Mouse (Mus musculus) forebrain, embryonic 16.5 days (tissue): ENCODE measurements around the gene Oxa1l. TPM values are rescaled to one million over a fixed set of nuclear protein-coding genes. Genes with fewer than 3 reads are reported as not detected.

Experiments
- ATAC-seq: fragments of 200-750 bp; cut with Nextera tagmentation; 2 replicates; pipeline ENCODE4 v1.8.0; 2017; ENCODE audit warnings: mild to moderate bottlenecking, moderate library complexity
- H3K27ac ChIP-seq: fragments of 300-500 bp; sonication (generic); 2 replicates; pipeline ENCODE4 v1.5.1; 2014; ENCODE audit warnings: low read length, control low read depth
- H3K27me3 ChIP-seq: fragments of 300-500 bp; sonication (generic); replicated peaks from 2 replicates; pipeline ENCODE4 v1.6.1; 2014; ENCODE audit warnings: low read length; ENCODE audit not compliant: control insufficient read depth, insufficient read depth
- H3K36me3 ChIP-seq: fragments of 300-500 bp; sonication (generic); 2 replicates; pipeline ENCODE4 v1.6.1; 2014; ENCODE audit not compliant: control insufficient read depth, insufficient read depth
- H3K4me1 ChIP-seq: fragments of 300-500 bp; sonication (generic); replicated peaks from 2 replicates; pipeline ENCODE4 v1.6.1; 2014; ENCODE audit warnings: low read length; ENCODE audit not compliant: control insufficient read depth, insufficient read depth
- H3K4me2 ChIP-seq: fragments of 300-500 bp; sonication (generic); 2 replicates; pipeline ENCODE4 v1.6.1; 2014; ENCODE audit warnings: mild to moderate bottlenecking, low read length, control low read depth
- H3K4me3 ChIP-seq: fragments of 300-500 bp; sonication (generic); replicated peaks from 2 replicates; pipeline ENCODE4 v1.5.1; 2014; ENCODE audit warnings: mild to moderate bottlenecking, low read length, control low read depth
- H3K9ac ChIP-seq: fragments of 300-500 bp; sonication (generic); replicated peaks from 2 replicates; pipeline ENCODE4 v1.6.1; 2014; ENCODE audit warnings: low read depth, low read length, control low read depth
- H3K9me3 ChIP-seq: fragments of 300-500 bp; sonication (generic); 2 replicates; pipeline ENCODE4 v1.6.1; 2016; ENCODE audit warnings: low read length; ENCODE audit not compliant: control insufficient read depth
- WGBS: fragments of 180-500 bp; shearing (Covaris S2); extraction: QIAGEN DNeasy Blood & Tissue Kit; methylation state at CpG from one replicate; pipeline ENCODE4 v1.1.7; 2014; 5-methylcytosine and 5-hydroxymethylcytosine counted together
- polyA plus RNA-seq: library from polyadenylated mRNA; unstranded; fragments of >200 nt; fragmentation: Nextera tagmentation; extraction: Ambion mirVana; gene quantifications from 2 replicates; pipeline ENCODE4 v1.2.1, GENCODE M21; 2015

Gene Oxa1l
- polyA plus RNA-seq, 1 experiment from 2014 or later, result 49.0 TPM

GRCm38 (mm10) chr14:54367429-54368060 is 6.9 kb downstream of the Oxa1l start:
- H3K27ac ChIP-seq, result no peak overlapping the region
- peaks cover 6% of the 10 kb centered on the region for H3K4me1 ChIP-seq
- no peak overlapping the region for H3K9ac ChIP-seq
- H3K4me2 ChIP-seq, result no peak overlapping the region
- no peak overlapping the region for H3K4me3 ChIP-seq
- H3K36me3 ChIP-seq, result peaks cover 48% of the 10 kb centered on the region
- H3K9me3 ChIP-seq, result no peaks in the 10 kb centered on the region
- 87% methylated on average over 18 of the region's 18 CpGs for WGBS
- H3K27me3 ChIP-seq, result no peaks in the 10 kb centered on the region
- ATAC-seq, result no peak

- Histone ChIP-seq H3K27ac (no peak overlapping the region), H3K27me3 (no peaks in the 10 kb centered on the region), H3K36me3 (peaks cover 43% of the 10 kb centered on the region), H3K4me3 (no peak overlapping the region), H3K4me2 (no peak overlapping the region), H3K9ac (no peak overlapping the region), H3K9me3 (no peaks in the 10 kb centered on the region), H3K4me1 (no peaks in the 10 kb centered on the region)
- 96% methylated on average over 3 of the region's 3 CpGs for WGBS
- ATAC-seq, result no peak
These were observed 8.7 kb downstream of the Oxa1l start for GRCm38 (mm10) chr14:54369372-54369771.

- Histone ChIP-seq H3K4me3 (no peak overlapping the region), H3K4me1 (no peaks in the 10 kb centered on the region), H3K27me3 (no peaks in the 10 kb centered on the region), H3K9ac (no peak overlapping the region), H3K4me2 (no peak overlapping the region), H3K27ac (no peak overlapping the region), H3K36me3 (peaks cover 42% of the 10 kb centered on the region), H3K9me3 (no peaks in the 10 kb centered on the region)
- no peak for ATAC-seq
- 96% methylated on average over 6 of the region's 6 CpGs for WGBS
These were observed 10.0 kb downstream of the Oxa1l start for GRCm38 (mm10) chr14:54370595-54370994.

- Histone ChIP-seq H3K9me3 (no peaks in the 10 kb centered on the region), H3K9ac (no peak overlapping the region), H3K27me3 (no peaks in the 10 kb centered on the region), H3K4me3 (no peak overlapping the region), H3K4me1 (no peaks in the 10 kb centered on the region), H3K36me3 (peaks cover 41% of the 10 kb centered on the region), H3K4me2 (no peak overlapping the region), H3K27ac (no peak overlapping the region)
- WGBS, result 95% methylated on average over 10 of the region's 10 CpGs
- ATAC-seq, result peak; percentile 40
These were observed 10.8 kb downstream of the Oxa1l start for GRCm38 (mm10) chr14:54371460-54371859.

- Histone ChIP-seq H3K4me2 (no peak overlapping the region), H3K4me1 (no peaks in the 10 kb centered on the region), H3K27ac (no peak overlapping the region), H3K27me3 (no peaks in the 10 kb centered on the region), H3K9ac (no peak overlapping the region), H3K36me3 (peaks cover 30% of the 10 kb centered on the region), H3K9me3 (no peaks in the 10 kb centered on the region), H3K4me3 (no peak overlapping the region)
- WGBS, result 97% methylated on average over 9 of the region's 9 CpGs
- ATAC-seq, result no peak
These were observed 12.3 kb downstream of the Oxa1l start for GRCm38 (mm10) chr14:54372923-54373322.

- ATAC-seq, result no peak
- Histone ChIP-seq H3K27me3 (no peaks in the 10 kb centered on the region), H3K27ac (no peak overlapping the region), H3K4me3 (no peak overlapping the region), H3K4me1 (no peaks in the 10 kb centered on the region), H3K36me3 (peaks cover 3% of the 10 kb centered on the region; the same call in 1 of the 2 replicates), H3K9ac (no peak overlapping the region), H3K9me3 (no peaks in the 10 kb centered on the region), H3K4me2 (no peak overlapping the region)
- WGBS, result 76% methylated on average over 3 of the region's 3 CpGs
These were observed 15.3 kb downstream of the Oxa1l start for GRCm38 (mm10) chr14:54375916-54376315.

- WGBS, result 87% methylated on average over 6 of the region's 6 CpGs
- Histone ChIP-seq H3K4me1 (no peaks in the 10 kb centered on the region), H3K27ac (no peak overlapping the region), H3K9ac (no peak overlapping the region), H3K4me2 (no peak overlapping the region), H3K9me3 (no peaks in the 10 kb centered on the region), H3K36me3 (no peaks in the 10 kb centered on the region), H3K27me3 (no peaks in the 10 kb centered on the region), H3K4me3 (no peak overlapping the region)
- no peak for ATAC-seq
These were observed 16.5 kb downstream of the Oxa1l start for GRCm38 (mm10) chr14:54377166-54377565.

- Histone ChIP-seq H3K9ac (no peak overlapping the region), H3K4me1 (no peaks in the 10 kb centered on the region), H3K9me3 (no peaks in the 10 kb centered on the region), H3K4me2 (no peak overlapping the region), H3K36me3 (no peaks in the 10 kb centered on the region), H3K4me3 (no peak overlapping the region), H3K27me3 (no peaks in the 10 kb centered on the region), H3K27ac (no peak overlapping the region)
- ATAC-seq, result no peak
- 82% methylated on average over 13 of the region's 13 CpGs for WGBS
These were observed 18.9 kb downstream of the Oxa1l start for GRCm38 (mm10) chr14:54379571-54379970.

GRCm38 (mm10) chr14:54380616-54381015 is 20.0 kb downstream of the Oxa1l start:
- H3K4me3 ChIP-seq, result no peak overlapping the region
- 69% methylated on average over 4 of the region's 4 CpGs for WGBS
- H3K9me3 ChIP-seq, result no peaks in the 10 kb centered on the region
- no peak overlapping the region for H3K27ac ChIP-seq
- no peak for ATAC-seq
- H3K4me1 ChIP-seq, result no peaks in the 10 kb centered on the region
- H3K36me3 ChIP-seq, result no peaks in the 10 kb centered on the region
- H3K27me3 ChIP-seq, result no peaks in the 10 kb centered on the region
- H3K4me2 ChIP-seq, result no peak overlapping the region
- no peak overlapping the region for H3K9ac ChIP-seq

- WGBS, result 83% methylated on average over 10 of the region's 10 CpGs
- H3K4me3 ChIP-seq, result no peak overlapping the region
- no peak for ATAC-seq
- H3K9ac ChIP-seq, result no peak overlapping the region
- no peaks in the 10 kb centered on the region for H3K36me3 ChIP-seq
- no peak overlapping the region for H3K27ac ChIP-seq
- no peaks in the 10 kb centered on the region for H3K4me1 ChIP-seq
- H3K4me2 ChIP-seq, result no peak overlapping the region
- no peaks in the 10 kb centered on the region for H3K9me3 ChIP-seq
- H3K27me3 ChIP-seq, result no peaks in the 10 kb centered on the region
These were observed 21.2 kb downstream of the Oxa1l start for GRCm38 (mm10) chr14:54381816-54382215.
